Mouse (Mus musculus) cortical plate, adult 2 months (tissue): Measurements from ENCODE around the gene Vmn2r89. TPM values are rescaled to one million over a fixed set of nuclear protein-coding genes. Genes with fewer than 3 reads are reported as not detected.

ENCODE experiments used
- H3K27ac ChIP-seq: fragments of 200-500 bp; 2 replicates; pipeline ENCODE4 v1.5.1; 2012; ENCODE audit warnings: low read length, control low read depth, inconsistent platforms; ENCODE audit not compliant: insufficient read depth
- H3K4me1 ChIP-seq: fragments of 200-500 bp; 2 replicates; pipeline ENCODE4 v1.6.1; 2011; ENCODE audit warnings: low read length; ENCODE audit not compliant: control insufficient read depth, insufficient read depth
- H3K4me3 ChIP-seq: fragments of 200-500 bp; 2 replicates; pipeline ENCODE4 v1.5.1; 2011; ENCODE audit warnings: mild to moderate bottlenecking, low read length, control low read depth; ENCODE audit not compliant: insufficient read depth
- CTCF ChIP-seq: fragments of 200-500 bp; IDR thresholded peaks from 2 replicates; pipeline ENCODE4 v1.5.1; 2011; ENCODE audit warnings: mild to moderate bottlenecking, control low read depth, low read length; ENCODE audit not compliant: insufficient read depth; ENCODE audit errors: extremely low read depth
- POLR2A ChIP-seq: fragments of 200-500 bp; IDR thresholded peaks from 2 replicates; pipeline ENCODE4 v1.6.1; 2011; ENCODE audit warnings: mild to moderate bottlenecking, low read length, control low read depth; ENCODE audit not compliant: insufficient read depth; ENCODE audit errors: extremely low read depth
- polyA plus RNA-seq: library from polyadenylated mRNA; depleted of rRNA; stranded (reverse); fragments of >200 nt; gene quantifications from 2 replicates; pipeline ENCODE4 v1.2.3, GENCODE M21; 2012; rRNA removed

The Vmn2r89 gene
- polyA plus RNA-seq, 1 experiment, result not detected

- no peak overlapping the region for H3K4me3 ChIP-seq
- no peak overlapping the region for H3K27ac ChIP-seq
- TF ChIP-seq POLR2A, result no peak
- TF ChIP-seq CTCF, result no peak
- no peaks in the 10 kb centered on the region for H3K4me1 ChIP-seq
These were observed 32.0 kb downstream of the Vmn2r89 start for GRCm38 (mm10) chr14:51483671-51484070.

GRCm38 (mm10) chr14:51486111-51486510 lies 34.5 kb downstream of the Vmn2r89 start:
- TF ChIP-seq CTCF (no peak), POLR2A (no peak)
- H3K4me1 ChIP-seq, result no peaks in the 10 kb centered on the region
- no peak overlapping the region for H3K27ac ChIP-seq
- no peak overlapping the region for H3K4me3 ChIP-seq

DNA sequence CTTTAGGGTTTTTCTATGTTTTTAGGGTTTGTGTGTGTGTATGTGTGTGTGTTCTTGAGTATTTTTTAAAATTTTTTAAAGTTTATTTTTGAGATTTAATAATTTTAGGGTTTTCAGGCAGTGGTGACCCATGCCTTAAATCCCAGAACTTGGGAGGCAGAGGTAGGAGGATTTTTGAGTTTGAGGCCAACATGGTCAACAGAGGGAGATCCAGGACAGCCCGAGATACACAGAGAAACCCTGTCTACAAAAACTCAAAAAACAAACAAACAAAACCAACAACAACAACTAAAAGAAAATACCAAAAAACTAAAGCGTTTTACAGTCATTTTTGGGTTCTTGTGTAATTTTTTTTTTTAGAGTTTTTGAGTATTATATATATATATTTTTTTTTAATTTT lies 44.1 kb downstream of the Vmn2r89 start:
- Histone ChIP-seq H3K4me1 (no peaks in the 10 kb centered on the region), H3K4me3 (no peak overlapping the region), H3K27ac (no peak overlapping the region)
- TF ChIP-seq CTCF (no peak), POLR2A (no peak)

GRCm38 (mm10) chr14:51496955-51497354 lies 45.3 kb downstream of the Vmn2r89 start:
- no peak overlapping the region for H3K27ac ChIP-seq
- TF ChIP-seq POLR2A, result no peak
- no peak for TF ChIP-seq CTCF
- H3K4me1 ChIP-seq, result no peaks in the 10 kb centered on the region
- H3K4me3 ChIP-seq, result no peak overlapping the region

DNA sequence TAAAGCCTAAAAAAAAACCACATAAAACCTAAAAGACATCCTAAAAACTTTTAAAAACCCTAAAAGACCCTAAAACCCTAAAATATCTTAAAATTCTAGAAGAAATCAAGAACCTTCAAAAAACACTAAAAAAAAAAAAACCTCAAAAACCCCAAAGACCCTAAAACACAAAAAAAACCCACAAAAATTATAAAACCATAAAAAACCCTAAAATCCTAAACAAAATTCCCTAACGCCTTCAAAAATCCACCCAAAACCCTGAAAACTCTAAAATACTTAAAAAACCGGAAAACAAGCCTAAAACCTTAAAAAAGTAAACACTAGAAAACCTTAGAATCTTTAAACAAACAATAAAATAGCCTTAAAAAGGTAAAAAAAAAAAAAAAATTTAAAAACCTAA lies 46.3 kb downstream of the Vmn2r89 start:
- Histone ChIP-seq H3K27ac (no peak overlapping the region), H3K4me3 (no peak overlapping the region), H3K4me1 (no peaks in the 10 kb centered on the region)
- TF ChIP-seq POLR2A, result no peak
- no peak for TF ChIP-seq CTCF

GRCm38 (mm10) chr14:51499707-51500275 lies 48.1 kb downstream of the Vmn2r89 start:
- H3K4me3 ChIP-seq, result no peak overlapping the region
- H3K4me1 ChIP-seq, result no peaks in the 10 kb centered on the region
- H3K27ac ChIP-seq, result no peak overlapping the region
- TF ChIP-seq CTCF (no peak), POLR2A (no peak)

- Histone ChIP-seq H3K27ac (no peak overlapping the region), H3K4me1 (no peaks in the 10 kb centered on the region), H3K4me3 (no peak overlapping the region)
- TF ChIP-seq CTCF (no peak), POLR2A (no peak)
These were observed 48.8 kb downstream of the Vmn2r89 start for GRCm38 (mm10) chr14:51500461-51500860.

DNA sequence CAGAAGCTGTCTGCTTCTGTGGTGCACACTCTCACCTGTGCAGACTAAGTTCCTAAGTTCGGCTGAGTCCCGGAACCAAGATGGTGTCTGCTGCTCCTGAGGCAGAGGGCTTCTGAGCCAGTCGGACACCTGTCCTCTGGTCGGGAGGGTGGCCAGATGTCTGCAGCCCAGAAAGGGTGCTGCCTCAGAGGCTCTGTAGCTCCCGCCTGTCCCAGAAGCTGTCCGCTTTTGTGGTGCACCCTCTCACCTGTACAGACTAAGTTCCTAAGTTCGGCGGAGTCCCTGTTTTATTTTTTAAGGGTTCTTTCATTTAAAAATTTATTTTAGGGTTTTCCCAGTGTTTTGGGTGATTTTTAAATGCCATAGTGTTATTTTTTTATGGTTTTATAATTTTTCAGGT lies 55.8 kb downstream of the Vmn2r89 start:
- H3K27ac ChIP-seq, result no peak overlapping the region
- no peak overlapping the region for H3K4me3 ChIP-seq
- H3K4me1 ChIP-seq, result no peaks in the 10 kb centered on the region
- TF ChIP-seq CTCF (no peak), POLR2A (no peak)

Other genes starting within 250 kb of the Vmn2r89 start
- gene Ear14, start 248.5 kb upstream of the Vmn2r89 start, polyA plus RNA-seq, result not detected in 2 replicates
- not detected in 2 replicates for gene Rnase2a, start 195.7 kb upstream of the Vmn2r89 start, polyA plus RNA-seq
- gene Gm7247, start 90.1 kb upstream of the Vmn2r89 start, polyA plus RNA-seq, result not detected in 2 replicates
- not detected in 2 replicates for gene Vmn2r88, start 41.0 kb upstream of the Vmn2r89 start, polyA plus RNA-seq
- not detected in 2 replicates for gene Gm5622, start 100.9 kb downstream of the Vmn2r89 start, polyA plus RNA-seq
- not detected in 2 replicates for gene Gm17175, start 122.2 kb downstream of the Vmn2r89 start, polyA plus RNA-seq
- gene Gm17174, start 140.3 kb downstream of the Vmn2r89 start, polyA plus RNA-seq, result not detected in 2 replicates
- not detected in 2 replicates for gene Gm17078, start 159.5 kb downstream of the Vmn2r89 start, polyA plus RNA-seq
- not detected in 2 replicates for gene Gm4181, start 183.8 kb downstream of the Vmn2r89 start, polyA plus RNA-seq
- gene Gm17079, start 243.6 kb downstream of the Vmn2r89 start, polyA plus RNA-seq, result not detected in 2 replicates